8 mouse cellular contexts compared by ENCODE assay signal in the genomic region with DNA sequence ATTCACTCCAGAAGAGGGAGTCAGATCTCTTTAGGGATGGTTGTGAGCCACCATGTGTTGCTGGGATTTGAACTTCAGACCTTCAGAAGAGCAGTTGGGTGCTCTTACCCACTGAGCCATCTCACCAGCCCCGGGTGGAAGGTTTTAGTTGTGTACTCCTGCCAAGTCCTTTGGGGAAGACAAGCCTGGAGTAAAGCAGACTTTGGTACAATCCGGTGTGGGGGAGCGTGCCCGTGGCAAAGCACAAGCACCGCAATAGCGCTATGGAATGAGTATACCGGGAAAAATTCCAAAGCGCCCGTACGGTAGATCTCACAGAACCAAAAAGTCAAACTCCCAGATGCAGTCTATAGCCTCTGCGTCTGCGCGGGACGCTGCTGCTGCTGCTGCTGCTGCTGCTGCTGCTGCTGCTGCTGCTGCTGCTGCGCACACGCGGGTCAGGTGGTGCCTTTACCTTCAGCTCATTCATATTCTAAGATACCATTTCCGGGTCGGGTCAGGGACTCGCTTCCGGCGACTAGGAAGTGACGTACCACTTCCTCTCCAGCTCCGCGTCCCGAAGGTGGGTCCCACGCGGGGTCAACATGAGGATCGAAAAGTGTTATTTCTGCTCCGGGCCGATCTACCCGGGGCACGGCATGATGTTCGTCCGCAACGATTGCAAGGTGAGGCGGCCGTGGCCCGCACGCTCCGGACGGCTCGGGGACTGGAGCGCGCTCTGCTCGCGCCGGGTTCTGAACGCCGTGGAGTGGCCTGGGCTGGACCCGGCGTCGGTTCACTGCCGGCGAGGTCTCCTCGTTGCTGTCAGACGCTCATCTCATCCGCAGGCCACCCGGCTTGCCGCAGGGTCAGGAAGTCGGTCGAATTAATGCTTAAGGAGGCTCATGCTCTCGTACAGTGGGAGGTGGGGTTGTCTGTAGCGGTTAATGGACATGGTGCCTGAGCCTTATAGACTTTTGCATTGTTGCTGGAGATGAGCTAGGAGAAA. TPM values are rescaled to one million over a fixed set of nuclear protein-coding genes. Genes with fewer than 3 reads are reported as not detected.
DNase-seq lines count a peak whose midpoint lies in the region; ATAC-seq and TF ChIP-seq lines count a peak whose summit lies in the region.

Gene Rsl24d1, plus strand, starts transcription at position 508 of the 988 bp plus-strand sequence.

- H3K4me1 ChIP-seq in erythroblast, embryonic 14.5 days (ENCODE audit: control insufficient read depth): peaks cover 21% of the 10 kb centered on the region
- H3K4me1 ChIP-seq in heart, embryonic 11.5 days (ENCODE audit: control insufficient read depth, insufficient read depth, low read length): no peaks in the 10 kb centered on the region
- H3K4me1 ChIP-seq in kidney, embryonic 16.5 days (ENCODE audit: insufficient read depth, low read length): peaks cover 13% of the 10 kb centered on the region
- no peaks in the 10 kb centered on the region for H3K4me1 ChIP-seq in liver, adult 2 months (ENCODE audit: control insufficient read depth, insufficient read depth, low read length)

- under 1% methylated on average over 64 of the region's 64 CpGs for WGBS in heart, embryonic 11.5 days (ENCODE audit: insufficient replicate concordance)
- under 1% methylated on average over 64 of the region's 64 CpGs for WGBS in kidney, embryonic 16.5 days
- WGBS in liver, adult 2 months: under 1% methylated on average over 64 of the region's 64 CpGs

- H3K4me3 ChIP-seq in erythroblast, embryonic 14.5 days (replicated peaks): peak within 1 kb of the TSS; percentile 87
- peak within 1 kb of the TSS; percentile 97 for H3K4me3 ChIP-seq in heart, embryonic 11.5 days (ENCODE audit: low read depth, low read length)
- peak within 1 kb of the TSS; percentile 99 for H3K4me3 ChIP-seq in kidney, embryonic 16.5 days (ENCODE audit: low read length)
- peak within 1 kb of the TSS; percentile 95 for H3K4me3 ChIP-seq in liver, adult 2 months (ENCODE audit: insufficient read depth, low read depth, low read length)
- H3K4me3 ChIP-seq in myocyte: peak within 1 kb of the TSS; percentile 94

- peak within 1 kb of the TSS; percentile 23 for H3K27ac ChIP-seq in heart, embryonic 11.5 days (ENCODE audit: low read depth, low read length)
- peak within 1 kb of the TSS; percentile 82 for H3K27ac ChIP-seq in kidney, embryonic 16.5 days (ENCODE audit: low read length)
- H3K27ac ChIP-seq in liver, adult 2 months (replicated peaks; ENCODE audit: insufficient read depth, low read depth, low read length): peak within 1 kb of the TSS; percentile 51

- H3K36me3 ChIP-seq in erythroblast, embryonic 14.5 days (ENCODE audit: control insufficient read depth): peaks cover 26% of the 10 kb centered on the region
- H3K36me3 ChIP-seq in heart, embryonic 11.5 days (ENCODE audit: control insufficient read depth, insufficient read depth, low read length): peaks cover 11% of the 10 kb centered on the region
- peaks cover 21% of the 10 kb centered on the region for H3K36me3 ChIP-seq in kidney, embryonic 16.5 days (ENCODE audit: insufficient read depth, low read length)
- peaks cover 11% of the 10 kb centered on the region; the same call in 1 of the 2 replicates for H3K36me3 ChIP-seq in liver, adult 2 months (ENCODE audit: control insufficient read depth, insufficient read depth, low read length)
- peaks cover 13% of the 10 kb centered on the region for H3K36me3 ChIP-seq in myocyte (ENCODE audit: control insufficient read depth, insufficient read depth)
- H3K36me3 ChIP-seq in splenic B cell, adult 2 months (ENCODE audit: control insufficient read depth, insufficient read depth, low read length, poor library complexity, severe bottlenecking): no peaks in the 10 kb centered on the region; the same call in 1 of the 2 replicates

- DNase-seq in CD4-positive helper T cell, adult 2 months (ENCODE audit: low read depth, low spot score): peak; percentile 93
- DNase-seq in brain, embryonic 14.5 days (ENCODE audit: low read depth): peak; percentile 98
- peak; percentile 88 for DNase-seq in liver, adult 2 months (ENCODE audit: extremely low read depth, low read depth, low spot score)
- peak; percentile 91 for DNase-seq in splenic B cell, adult 2 months (ENCODE audit: low read depth, low spot score)

- H3ac ChIP-seq in myocyte (ENCODE audit: control insufficient read depth, insufficient read length): peak within 1 kb of the TSS; percentile 69

- peak; percentile 85 for ATAC-seq in heart, embryonic 11.5 days (replicated peaks; ENCODE audit: insufficient number of reproducible peaks, low FRiP score, low TSS enrichment)
- peak; percentile 97 for ATAC-seq in kidney, embryonic 16.5 days (ENCODE audit: low FRiP score, low TSS enrichment)

- peak within 1 kb of the TSS; percentile 87 for H3K4me2 ChIP-seq in heart, embryonic 11.5 days
- peak within 1 kb of the TSS; percentile 84 for H3K4me2 ChIP-seq in kidney, embryonic 16.5 days (replicated peaks; ENCODE audit: low read depth, low read length)
- peak within 1 kb of the TSS; percentile 87 for H3K4me2 ChIP-seq in myocyte (ENCODE audit: low read depth)

- TF ChIP-seq POLR2A in brain, embryonic 14.5 days (IDR thresholded peaks at IDR 0.05; ENCODE audit: borderline replicate concordance, extremely low read depth, insufficient read depth, insufficient read length, poor library complexity, severe bottlenecking): 0 out of 2 replicates have a peak, but pooled peaks have one; percentile 24
- peak; percentile 35; the same call in 1 of the 2 replicates for TF ChIP-seq POLR2A in liver, adult 2 months (IDR thresholded peaks at IDR 0.05; ENCODE audit: extremely low read depth, insufficient read depth, low read length)
- TF ChIP-seq POLR2A in myocyte (IDR thresholded peaks at IDR 0.05; ENCODE audit: insufficient read length, low read depth): peak; percentile 58

- H3K27me3 ChIP-seq in erythroblast, embryonic 14.5 days (ENCODE audit: control insufficient read depth): no peaks in the 10 kb centered on the region; the same call in 1 of the 2 replicates
- H3K27me3 ChIP-seq in heart, embryonic 11.5 days (ENCODE audit: control insufficient read depth, insufficient read depth, low read length): no peaks in the 10 kb centered on the region
- H3K27me3 ChIP-seq in kidney, embryonic 16.5 days (ENCODE audit: insufficient read depth, low read length): no peaks in the 10 kb centered on the region
- no peaks in the 10 kb centered on the region for H3K27me3 ChIP-seq in liver, adult 2 months (ENCODE audit: control insufficient read depth, insufficient read depth, low read length)
- peaks cover 11% of the 10 kb centered on the region for H3K27me3 ChIP-seq in myocyte (ENCODE audit: control insufficient read depth, insufficient read depth, insufficient read length)
- H3K27me3 ChIP-seq in splenic B cell, adult 2 months (ENCODE audit: control insufficient read depth, insufficient read depth, low read length, poor library complexity, severe bottlenecking): no peaks in the 10 kb centered on the region

- H3K9me3 ChIP-seq in erythroblast, embryonic 14.5 days (ENCODE audit: control insufficient read depth, low read length): no peaks in the 10 kb centered on the region
- no peaks in the 10 kb centered on the region for H3K9me3 ChIP-seq in heart, embryonic 11.5 days (replicated peaks; ENCODE audit: control insufficient read depth, low read length)
- H3K9me3 ChIP-seq in kidney, embryonic 16.5 days (ENCODE audit: low read length): no peaks in the 10 kb centered on the region

- H3K79me2 ChIP-seq in liver, adult 2 months (ENCODE audit: control insufficient read depth, insufficient read depth, low read length): peaks cover 5% of the 10 kb centered on the region; the same call in 1 of the 2 replicates
- peaks cover 19% of the 10 kb centered on the region for H3K79me2 ChIP-seq in myocyte (ENCODE audit: control insufficient read depth, insufficient read depth)

- H3K9ac ChIP-seq in heart, embryonic 11.5 days (ENCODE audit: low read depth, low read length): peak within 1 kb of the TSS; percentile 90
- H3K9ac ChIP-seq in kidney, embryonic 16.5 days (replicated peaks; ENCODE audit: low read length): peak within 1 kb of the TSS; percentile 85
- H3K9ac ChIP-seq in liver, adult 2 months (ENCODE audit: low read depth, low read length): peak within 1 kb of the TSS; percentile 92

- no peak for TF ChIP-seq CTCF in brain, embryonic 14.5 days (IDR thresholded peaks at IDR 0.05; ENCODE audit: borderline replicate concordance, extremely low read depth, insufficient read depth, insufficient read length)
- no peak for TF ChIP-seq CTCF in liver, adult 2 months (IDR thresholded peaks at IDR 0.05; ENCODE audit: low read depth, low read length)

TF ChIP-seq in myocyte, 11 proteins besides CTCF, POLR2A, EP300 and RAD21:
- TF ChIP-seq MYOD1 (IDR thresholded peaks at IDR 0.05; ENCODE audit: control insufficient read depth in 1 of 3, insufficient read length in 2 of 3, low read depth in 2 of 3): no peak
- TF ChIP-seq USF1 (IDR thresholded peaks at IDR 0.05; ENCODE audit: low read depth): peak; percentile 42

RNA-seq across cellular contexts. Expression of gene Rsl24d1, which starts in this region (rescaled TPM):
- 64.6 and 72.0 TPM in 2 replicates for polyA plus RNA-seq in brain, embryonic 14.5 days (2012; rRNA removed)
- 0.10 and 0.37 TPM in 2 replicates for polyA plus RNA-seq in erythroblast, embryonic 14.5 days (2012)
- polyA plus RNA-seq in heart, embryonic 11.5 days (2014; fragmentation: Nextera tagmentation; extraction: Ambion mirVana): 102 and 110 TPM in 2 replicates
- 109 and 110 TPM in 2 replicates for polyA plus RNA-seq in kidney, embryonic 16.5 days (2015; fragmentation: Nextera tagmentation; extraction: Ambion mirVana)
- 31.3 and 34.9 TPM in 2 replicates for total RNA-seq in liver, adult 2 months (2014; rRNA removed)
- polyA plus RNA-seq in liver, adult 2 months (2012; rRNA removed): 11.2 and 11.9 TPM in 2 replicates
- 54.7 TPM for polyA plus RNA-seq in myocyte (2012; fragmentation: generic; extraction: Trizol)

Comparison
In these comparisons a context has a peak if more than half of its experiments do, and no peak if none do; other contexts are left out.
1. Peak in every context shown above with its lines: DNase-seq, ATAC-seq, H3K4me3 ChIP-seq and H3K27ac ChIP-seq.
2. H3K27ac ChIP-seq: peak in every context shown above with its lines; median percentile 82 in kidney, embryonic 16.5 days; 51 in liver, adult 2 months; 23 in heart, embryonic 11.5 days.